Mouse (Mus musculus) hindbrain, postnatal 0 days (tissue): ENCODE measurements around the gene Lrit2. TPM values are rescaled to one million over a fixed set of nuclear protein-coding genes. Genes with fewer than 3 reads are reported as not detected.

Experiments
- ATAC-seq: fragments of 200-750 bp; cut with Nextera tagmentation; 2 replicates; pipeline ENCODE4 v1.8.0; 2017; ENCODE audit warnings: mild to moderate bottlenecking, moderate TSS enrichment, moderate library complexity
- DNase-seq: peaks from one replicate; pipeline ENCODE4 v3.0.0-alpha.2; 2015; ENCODE audit warnings: low spot score
- H3K27ac ChIP-seq: fragments of 300-500 bp; sonication (generic); 2 replicates; pipeline ENCODE4 v1.5.1; 2014; ENCODE audit warnings: mild to moderate bottlenecking
- H3K27me3 ChIP-seq: fragments of 300-500 bp; sonication (generic); 2 replicates; pipeline ENCODE4 v1.6.1; 2014; ENCODE audit warnings: low read length, mixed read lengths; ENCODE audit not compliant: insufficient read depth
- H3K36me3 ChIP-seq: fragments of 300-500 bp; sonication (generic); 2 replicates; pipeline ENCODE4 v1.6.1; 2014; ENCODE audit warnings: low read length, mixed read lengths; ENCODE audit not compliant: insufficient read depth
- H3K4me1 ChIP-seq: fragments of 300-500 bp; sonication (generic); 2 replicates; pipeline ENCODE4 v1.6.1; 2014; ENCODE audit warnings: antibody characterized with exemption, low read length, mixed read lengths; ENCODE audit not compliant: insufficient read depth
- H3K4me2 ChIP-seq: fragments of 300-500 bp; sonication (generic); 2 replicates; pipeline ENCODE4 v1.6.1; 2014; ENCODE audit warnings: low read depth, mild to moderate bottlenecking, low read length, moderate library complexity, mixed read lengths
- H3K4me3 ChIP-seq: fragments of 300-500 bp; sonication (generic); 2 replicates; pipeline ENCODE4 v1.5.1; 2014; ENCODE audit warnings: low read length
- H3K9ac ChIP-seq: fragments of 300-500 bp; sonication (generic); replicated peaks from 2 replicates; pipeline ENCODE4 v1.6.1; 2014; ENCODE audit warnings: mild to moderate bottlenecking, low read length, moderate library complexity, mixed read lengths
- H3K9me3 ChIP-seq: fragments of 300-500 bp; sonication (generic); 2 replicates; pipeline ENCODE4 v1.6.1; 2016; ENCODE audit warnings: low read length, mixed read lengths
- CTCF ChIP-seq: IDR thresholded peaks from 2 replicates; pipeline ENCODE4 v1.5.1; 2016; ENCODE audit warnings: antibody characterized with exemption, control low read depth, low read depth
- WGBS: fragments of 180-500 bp; shearing (Covaris S2); extraction: QIAGEN DNeasy Blood & Tissue Kit; methylation state at CpG from one replicate; pipeline ENCODE4 v1.1.7; 2014; 5-methylcytosine and 5-hydroxymethylcytosine counted together
- polyA plus RNA-seq: library from polyadenylated mRNA; unstranded; fragments of >200 nt; fragmentation: Nextera tagmentation; extraction: Ambion mirVana; gene quantifications from 2 replicates; pipeline ENCODE4 v1.2.1, GENCODE M21; 2015
- total RNA-seq: library from RNA; depleted of rRNA; stranded (reverse); fragments of >200 nt; gene quantifications from 2 replicates; pipeline ENCODE4 v1.2.3, GENCODE M21; 2014

Gene Lrit2
- total and polyA plus RNA-seq, 2 experiments from 2014 or later: not detected

DNA sequence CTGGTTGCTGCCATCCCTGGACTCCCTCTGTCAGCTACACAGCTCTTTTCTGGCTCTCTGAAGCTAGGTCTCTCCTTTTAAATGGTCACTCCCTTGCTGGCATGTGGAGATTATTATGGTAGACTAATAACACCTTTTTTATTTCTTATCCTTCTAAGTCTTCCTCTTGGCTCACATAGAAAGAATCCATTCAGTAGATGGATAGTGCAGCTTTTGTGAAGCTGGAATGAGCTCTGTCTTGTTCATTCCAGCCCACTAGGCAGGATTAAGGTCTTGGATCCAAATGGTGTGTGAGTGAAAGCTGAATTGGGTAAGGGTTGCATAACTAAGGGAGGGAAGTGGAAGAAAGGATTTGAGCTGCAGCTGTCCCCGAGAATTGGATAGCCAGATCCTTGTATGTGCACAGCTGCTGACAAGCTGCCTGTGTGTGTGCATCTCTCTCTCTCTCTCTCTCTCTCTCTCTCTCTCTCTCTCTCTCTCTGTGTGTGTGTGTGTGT is 18.8 kb upstream of the Lrit2 start, which contains the start of gene Rgr:
TSS of gene Rgr (minus strand) at position 51 of the 497 bp plus-strand sequence.
- H3K9ac ChIP-seq: no peak within 1 kb of the TSS
- no peaks in the 10 kb centered on the region for H3K4me1 ChIP-seq
- H3K36me3 ChIP-seq: no peaks in the 10 kb centered on the region
- no peak within 1 kb of the TSS for H3K27ac ChIP-seq
- H3K9me3 ChIP-seq: no peaks in the 10 kb centered on the region
- WGBS: 33% methylated on average over 1 of the region's 1 CpGs
- peak; percentile 10 for DNase-seq
- no peaks in the 10 kb centered on the region for H3K27me3 ChIP-seq
- peak; percentile 55; the same call in 1 of the 2 replicates for ATAC-seq
- H3K4me2 ChIP-seq: no peak within 1 kb of the TSS
- H3K4me3 ChIP-seq: no peak within 1 kb of the TSS
- no peak for TF ChIP-seq CTCF

DNA sequence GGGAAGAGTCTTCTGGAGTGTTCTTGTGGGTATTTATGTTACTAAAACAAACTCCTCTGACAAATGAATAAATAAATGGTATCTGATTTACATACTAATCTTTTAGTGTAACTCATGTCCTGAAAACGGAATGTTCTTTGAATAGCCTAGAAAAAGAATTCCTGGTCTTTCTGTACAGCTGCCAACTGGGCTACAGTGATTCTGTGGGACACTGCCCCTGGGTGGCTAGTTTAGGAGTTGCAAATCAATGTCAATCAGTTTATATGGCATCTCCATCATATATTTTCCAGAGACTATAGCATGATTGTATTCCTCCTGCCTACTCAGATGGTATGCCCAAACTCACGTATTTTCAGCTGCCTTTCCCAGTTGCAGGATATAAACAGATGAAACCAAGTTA is 2.9 kb upstream of the Lrit2 start:
- TF ChIP-seq CTCF: peak; percentile 31
- H3K27me3 ChIP-seq: no peaks in the 10 kb centered on the region
- no peaks in the 10 kb centered on the region for H3K9me3 ChIP-seq
- DNase-seq: no peak
- H3K4me3 ChIP-seq: no peak overlapping the region
- no peak for ATAC-seq
- no peak overlapping the region for H3K4me2 ChIP-seq
- H3K36me3 ChIP-seq: no peaks in the 10 kb centered on the region
- H3K9ac ChIP-seq: no peak overlapping the region
- WGBS: 58% methylated on average over 2 of the region's 2 CpGs
- no peak overlapping the region for H3K27ac ChIP-seq
- H3K4me1 ChIP-seq: no peaks in the 10 kb centered on the region

DNA sequence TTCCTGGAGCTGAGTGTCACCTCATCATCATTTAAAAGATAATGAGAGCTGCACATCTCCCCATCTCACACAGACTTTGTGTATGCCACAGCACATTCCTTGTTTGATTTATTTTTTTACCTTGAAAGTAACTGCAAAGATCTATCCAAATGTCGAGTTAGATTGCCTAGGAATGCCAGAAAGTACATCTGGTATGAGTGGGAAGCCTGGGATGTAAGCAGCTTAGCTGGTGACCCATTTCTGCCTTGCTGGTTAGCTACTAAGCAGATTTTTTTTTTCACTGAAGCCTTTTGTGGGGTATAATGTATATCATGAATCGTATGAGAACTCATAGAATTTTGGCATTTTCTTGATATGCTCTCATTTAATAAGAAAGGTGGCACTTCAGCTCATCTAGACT is 1.1 kb upstream of the Lrit2 start:
- no peaks in the 10 kb centered on the region for H3K36me3 ChIP-seq
- H3K9me3 ChIP-seq: no peaks in the 10 kb centered on the region
- no peak overlapping the region for H3K27ac ChIP-seq
- no peaks in the 10 kb centered on the region for H3K4me1 ChIP-seq
- H3K4me3 ChIP-seq: no peak overlapping the region
- H3K9ac ChIP-seq: no peak overlapping the region
- ATAC-seq (no peak), DNase-seq (no peak)
- WGBS: 50% methylated on average over 2 of the region's 2 CpGs
- TF ChIP-seq CTCF: no peak
- H3K4me2 ChIP-seq: no peak overlapping the region
- no peaks in the 10 kb centered on the region for H3K27me3 ChIP-seq

DNA sequence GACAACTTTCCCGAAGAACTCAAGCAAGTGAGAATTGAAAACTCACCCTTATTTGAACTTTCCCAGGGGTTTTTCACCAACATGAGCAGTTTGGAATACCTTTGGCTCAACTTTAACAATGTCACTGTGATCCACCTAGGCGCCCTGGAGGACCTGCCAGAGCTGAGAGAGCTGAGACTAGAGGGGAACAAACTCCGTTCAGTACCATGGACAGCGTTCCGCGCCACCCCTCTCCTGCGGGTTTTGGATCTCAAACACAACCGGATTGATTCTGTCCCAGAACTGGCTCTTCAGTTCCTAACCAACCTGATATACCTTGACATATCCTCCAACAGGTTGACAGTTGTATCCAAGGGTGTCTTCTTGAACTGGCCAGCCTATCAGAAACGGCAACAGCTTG is 787 bp downstream of the Lrit2 start:
- Histone ChIP-seq H3K27ac (no peak overlapping the region), H3K4me1 (no peaks in the 10 kb centered on the region), H3K27me3 (no peaks in the 10 kb centered on the region), H3K9ac (no peak overlapping the region), H3K36me3 (no peaks in the 10 kb centered on the region), H3K4me3 (no peak overlapping the region), H3K9me3 (no peaks in the 10 kb centered on the region), H3K4me2 (no peak overlapping the region)
- DNase-seq (peak; percentile 34), ATAC-seq (no peak)
- WGBS: 27% methylated on average over 9 of the region's 9 CpGs
- no peak for TF ChIP-seq CTCF

DNA sequence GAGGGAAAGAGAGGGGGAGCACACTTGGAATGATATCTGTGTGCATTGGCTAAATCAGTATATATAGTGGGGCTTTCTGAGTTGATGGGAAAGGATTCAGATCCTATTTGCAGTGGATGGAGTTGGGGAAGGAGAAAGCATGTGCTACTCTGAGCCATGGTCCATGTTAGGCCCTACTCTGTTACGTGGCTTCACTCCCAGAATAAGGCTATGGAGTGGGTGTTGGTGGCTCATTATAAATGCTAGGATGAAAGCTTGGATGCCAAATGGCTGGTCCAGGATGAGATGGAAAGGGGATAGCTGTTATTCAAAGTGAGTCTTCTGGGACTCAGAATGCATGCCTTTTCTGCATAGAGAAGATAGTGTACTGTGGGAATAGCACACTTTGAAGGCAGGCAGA is 13.0 kb downstream of the Lrit2 start:
- 83% methylated on average over 1 of the region's 1 CpGs for WGBS
- no peak overlapping the region for H3K9ac ChIP-seq
- ATAC-seq: no peak

DNA sequence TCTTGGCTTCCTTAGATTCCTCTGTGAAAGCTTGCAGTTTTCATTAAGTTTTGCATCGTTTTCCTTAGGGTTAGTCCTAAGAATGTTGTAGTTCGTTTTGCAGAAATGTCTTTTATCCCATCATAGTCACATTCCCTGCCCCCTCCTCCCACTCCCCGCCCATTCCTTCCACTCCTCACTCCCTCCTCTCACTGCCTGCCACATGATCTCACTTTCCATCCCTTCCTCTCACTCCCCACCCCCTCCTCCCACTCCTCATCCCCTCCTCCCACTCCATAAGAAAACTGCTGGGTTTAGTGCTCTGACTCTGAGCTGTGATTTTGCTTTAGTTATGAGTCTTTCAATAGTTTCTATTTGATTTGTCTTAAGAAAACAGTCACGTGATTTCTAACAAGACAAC is 16.0 kb downstream of the Lrit2 start:
- Histone ChIP-seq H3K36me3 (no peaks in the 10 kb centered on the region), H3K4me1 (no peaks in the 10 kb centered on the region), H3K4me2 (no peak overlapping the region), H3K9ac (no peak overlapping the region), H3K27ac (no peak overlapping the region), H3K4me3 (no peak overlapping the region), H3K9me3 (no peaks in the 10 kb centered on the region), H3K27me3 (no peaks in the 10 kb centered on the region)
- ATAC-seq: no peak
- DNase-seq: no peak
- WGBS: 37% methylated on average over 4 of the region's 4 CpGs
- TF ChIP-seq CTCF: no peak

More for the DNA sequence above, 13.0 kb downstream of the Lrit2 start:
- no peak overlapping the region for H3K4me2 ChIP-seq
- no peak overlapping the region for H3K27ac ChIP-seq
- no peaks in the 10 kb centered on the region for H3K36me3 ChIP-seq
- H3K4me3 ChIP-seq: no peak overlapping the region
- H3K9me3 ChIP-seq: no peaks in the 10 kb centered on the region
- no peaks in the 10 kb centered on the region for H3K27me3 ChIP-seq
- no peak for DNase-seq
- TF ChIP-seq CTCF: no peak
- H3K4me1 ChIP-seq: no peaks in the 10 kb centered on the region

DNA sequence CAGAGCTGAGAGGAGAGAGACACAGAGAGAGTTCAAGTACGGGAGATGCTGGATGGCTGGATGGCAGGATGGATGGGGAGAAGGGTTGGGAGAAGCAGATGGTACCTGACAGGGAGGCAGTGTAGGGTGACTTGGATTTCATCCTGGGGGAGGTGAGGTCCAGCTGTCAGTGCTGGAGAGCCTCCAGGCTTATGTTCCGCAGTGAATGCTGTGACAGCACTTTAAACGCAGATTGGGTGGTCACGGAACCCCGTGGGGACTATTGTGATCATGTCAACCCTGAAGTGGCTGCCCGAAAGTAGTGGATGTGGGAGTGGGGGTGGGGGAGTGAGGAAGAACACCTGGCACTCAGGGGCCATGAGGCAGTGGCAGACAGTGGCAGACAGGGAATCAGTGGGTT is 26.7 kb downstream of the Lrit2 start:
- peak; percentile 31 for DNase-seq
- WGBS: 35% methylated on average over 6 of the region's 6 CpGs

More for the DNA sequence above, 26.7 kb downstream of the Lrit2 start:
- no peak overlapping the region for H3K9ac ChIP-seq
- no peak overlapping the region for H3K27ac ChIP-seq
- no peak overlapping the region for H3K4me2 ChIP-seq
- H3K9me3 ChIP-seq: no peaks in the 10 kb centered on the region
- no peaks in the 10 kb centered on the region for H3K27me3 ChIP-seq
- ATAC-seq: 0 out of 2 replicates have a peak, but pooled peaks have one; percentile 37
- H3K4me1 ChIP-seq: no peaks in the 10 kb centered on the region; the same call in 1 of the 2 replicates
- H3K4me3 ChIP-seq: no peak overlapping the region
- H3K36me3 ChIP-seq: no peaks in the 10 kb centered on the region
- TF ChIP-seq CTCF: no peak
